Mouse (Mus musculus) neural tube, embryonic 10.5 days (tissue): ENCODE results near the gene Gm5089.
"Not testable (repeated sequence)": the region's sequence is repeated elsewhere in the genome, so short reads cannot be mapped to it uniquely, and the experiment has no call there.

Source experiments
- DNase-seq: peaks from one replicate; pipeline ENCODE4 v3.0.0-alpha.2; 2017; ENCODE audit warnings: low spot score; ENCODE audit errors: extremely low spot score

Gm5089 gene

DNA sequence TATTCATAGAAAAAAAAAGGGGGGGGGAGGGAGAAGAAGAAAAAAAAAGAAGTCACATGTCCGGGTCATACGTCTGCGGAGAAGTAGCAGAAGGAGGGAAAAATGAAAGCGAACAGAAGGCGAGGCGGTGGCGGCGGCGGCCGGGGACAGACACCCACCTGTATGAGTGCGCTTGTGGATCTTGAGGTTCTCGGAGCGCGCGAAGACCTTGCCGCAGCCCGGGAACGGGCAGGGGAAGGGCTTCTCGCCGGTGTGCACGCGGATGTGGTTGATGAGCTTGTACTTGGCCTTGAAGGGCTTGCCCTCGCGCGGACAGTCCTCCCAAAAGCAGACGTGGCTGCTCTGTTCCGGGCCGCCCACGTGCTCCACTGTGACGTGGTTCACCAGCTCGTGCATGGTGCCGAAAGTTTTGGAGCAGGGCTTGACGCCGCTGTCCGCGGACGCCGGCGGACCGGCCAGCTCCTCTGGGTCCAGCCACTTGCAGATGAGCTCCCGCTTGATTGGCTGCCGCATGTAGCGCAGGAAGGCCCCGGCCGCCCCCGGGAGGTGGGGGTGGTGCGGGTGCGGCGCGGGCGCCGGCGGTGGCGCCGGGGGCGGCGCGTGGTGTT, 12.9 kb upstream of the Gm5089 start:
- peak; percentile 77 for DNase-seq

DNA sequence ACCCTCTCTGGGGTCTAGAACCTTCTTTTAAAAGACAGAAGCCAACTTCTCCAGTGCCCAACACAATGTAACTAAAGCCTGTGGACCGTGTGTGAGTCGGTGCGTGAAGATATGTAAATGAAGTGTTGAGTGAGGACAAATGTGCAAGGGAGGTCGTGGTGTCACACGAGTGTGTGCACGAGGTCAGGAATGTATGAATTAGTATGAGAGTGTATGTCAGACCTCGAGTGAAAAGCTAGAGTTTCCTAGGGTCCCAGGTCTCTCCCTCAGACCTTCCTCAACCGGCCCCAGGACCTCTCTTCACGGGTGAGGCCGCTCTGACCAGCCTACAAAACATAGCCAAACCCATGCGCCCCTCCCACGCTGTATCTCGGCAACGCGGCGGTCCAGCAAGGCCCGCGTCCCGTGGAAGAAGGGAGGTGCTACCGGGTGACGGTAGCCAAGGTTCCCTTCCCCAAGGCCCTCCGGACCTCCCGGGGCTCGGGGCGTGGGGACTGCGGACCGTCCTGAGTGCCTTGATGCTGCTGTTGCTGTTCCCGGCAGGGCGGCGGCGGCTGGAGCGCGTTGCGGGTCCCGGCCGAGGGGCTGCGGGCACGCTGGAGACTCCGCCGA, 12.3 kb upstream of the Gm5089 start:
- DNase-seq, result peak; percentile 69

DNA sequence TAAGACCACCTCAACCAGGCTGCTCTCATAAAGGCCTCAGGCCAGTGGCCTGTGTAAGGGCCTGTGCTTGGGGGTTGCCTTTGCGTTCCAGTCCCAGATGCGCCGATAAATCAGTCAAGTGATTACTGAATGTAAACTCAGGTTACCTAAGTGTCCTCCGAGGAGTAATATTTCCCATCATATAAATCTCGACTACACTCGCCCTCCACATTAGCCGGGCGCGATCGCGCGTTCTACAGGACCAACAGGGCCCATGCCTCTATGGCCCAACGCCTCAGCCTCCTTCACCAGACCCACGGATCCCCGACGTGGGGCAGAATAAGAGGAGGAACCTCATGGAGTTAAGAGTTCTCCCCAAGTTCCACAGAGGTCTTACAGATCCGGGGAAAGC, 11.8 kb upstream of the Gm5089 start:
- peak; percentile 63 for DNase-seq

DNA sequence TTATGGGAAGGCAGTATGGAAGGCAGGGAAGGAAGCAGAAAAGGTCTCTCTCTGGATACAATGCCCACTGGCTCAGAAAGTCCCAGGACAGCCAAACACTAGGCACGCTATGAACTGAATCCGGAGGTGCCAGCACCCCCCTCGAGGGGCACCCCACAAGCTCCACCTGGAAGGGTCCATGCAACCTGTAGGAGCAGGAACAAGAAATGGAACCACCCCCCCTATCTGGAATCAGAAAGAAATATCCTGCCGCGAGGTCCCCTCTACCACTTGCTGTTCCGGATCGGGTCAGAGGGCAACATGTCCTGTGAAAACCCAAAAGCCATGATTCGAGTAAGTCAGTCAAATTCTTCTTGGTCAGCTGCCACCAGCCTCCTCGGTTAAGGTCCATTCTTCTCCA, 11.1 kb upstream of the Gm5089 start:
- peak; percentile 49 for DNase-seq

DNA sequence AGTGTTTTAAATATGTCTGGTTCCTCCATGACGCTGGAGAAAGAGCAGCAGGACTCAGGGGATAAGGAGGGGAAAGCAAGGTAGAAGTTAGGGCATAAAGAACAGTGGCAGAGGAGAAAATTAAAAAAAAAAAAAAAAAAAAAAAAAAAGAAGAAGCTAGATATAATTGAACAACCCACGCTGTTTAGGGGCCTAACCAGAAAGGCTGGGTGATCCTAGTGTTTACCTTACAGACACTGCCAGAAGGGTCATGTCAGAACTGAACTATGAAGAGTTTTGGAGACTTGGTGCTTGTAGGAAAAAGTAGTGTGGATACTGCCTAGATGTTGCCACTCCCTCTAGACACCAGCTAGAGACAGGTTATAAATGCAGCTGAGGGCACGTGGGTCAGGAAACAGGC, 10.6 kb upstream of the Gm5089 start:
- DNase-seq, result no peak

DNA sequence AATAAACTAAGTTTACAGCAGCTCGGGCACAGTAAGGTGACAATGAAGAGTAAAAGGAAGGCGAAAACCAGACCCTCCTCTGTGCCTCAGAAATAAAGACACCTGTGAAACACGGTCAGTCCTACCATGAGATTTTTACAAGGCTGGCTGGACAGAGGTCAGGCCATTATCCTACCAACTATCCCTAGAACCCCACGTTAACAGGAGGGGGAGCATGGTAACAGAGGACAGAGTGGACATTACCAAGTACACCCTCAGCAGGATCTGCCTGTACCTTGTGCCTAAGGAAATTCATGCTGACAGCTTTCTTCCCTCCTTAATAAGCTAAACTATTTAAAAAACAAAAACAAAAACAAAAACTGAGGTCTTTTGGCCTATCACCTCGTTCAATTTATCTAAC, 9.3 kb upstream of the Gm5089 start:
- DNase-seq, result no peak

DNA sequence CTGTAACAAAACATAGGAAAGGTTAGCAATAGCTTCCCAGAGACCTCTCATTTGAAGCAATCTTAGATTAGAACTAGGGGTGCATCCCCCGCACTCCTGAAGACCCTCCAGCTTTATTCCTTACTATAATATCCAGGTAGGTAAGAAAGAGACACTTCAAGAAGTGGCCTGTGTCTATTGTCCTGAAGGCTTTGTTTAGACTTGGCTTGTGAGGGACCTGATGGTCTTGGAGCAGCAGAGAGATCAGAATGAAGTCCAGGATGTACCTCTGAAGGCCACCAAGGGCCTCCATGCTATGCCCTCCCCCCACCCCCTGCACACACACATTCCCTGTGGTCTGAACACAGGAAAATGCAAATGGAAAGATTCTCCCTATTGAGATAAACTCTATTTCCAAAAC, 8.9 kb upstream of the Gm5089 start:
- DNase-seq, result no peak

DNA sequence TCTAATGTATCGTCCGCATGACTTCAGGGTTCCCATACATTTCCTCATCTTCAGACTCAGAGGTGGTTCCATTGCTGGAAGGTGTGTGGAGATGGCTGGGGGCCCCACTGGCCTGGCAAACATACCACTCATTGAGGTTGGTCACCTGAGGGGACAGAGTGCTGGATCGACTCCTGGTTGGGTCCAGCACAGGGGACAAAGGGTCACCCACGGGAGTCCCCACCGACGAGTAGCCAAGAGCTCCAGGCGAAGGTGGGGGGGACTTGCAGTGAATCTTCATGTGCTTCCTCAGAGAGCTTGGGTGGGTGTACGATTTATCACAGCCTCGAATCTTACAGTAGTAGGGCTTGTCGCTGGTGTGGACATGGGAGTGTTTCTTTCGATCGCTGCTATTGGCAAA, 8.4 kb upstream of the Gm5089 start:
- not testable (repeated sequence) for DNase-seq

DNA sequence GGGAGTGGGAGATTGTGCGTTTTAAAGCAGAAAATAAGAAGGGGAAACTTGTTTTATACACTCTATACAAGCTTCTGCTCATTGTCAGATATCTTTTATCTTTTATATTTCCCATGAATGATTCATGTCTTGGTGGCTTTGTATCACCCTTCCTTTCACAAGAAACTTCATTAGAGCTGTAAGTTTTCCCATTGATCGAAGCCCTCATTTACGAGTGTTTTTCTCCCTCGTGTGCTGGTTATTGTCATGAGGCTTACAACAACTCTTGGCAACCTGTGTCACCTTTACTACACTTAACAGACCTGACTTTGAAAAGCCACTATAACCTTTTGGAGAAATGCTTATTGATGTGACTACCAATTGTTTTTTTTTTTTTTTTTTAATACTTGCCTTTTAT, 4.6 kb upstream of the Gm5089 start:
- no peak for DNase-seq

DNA sequence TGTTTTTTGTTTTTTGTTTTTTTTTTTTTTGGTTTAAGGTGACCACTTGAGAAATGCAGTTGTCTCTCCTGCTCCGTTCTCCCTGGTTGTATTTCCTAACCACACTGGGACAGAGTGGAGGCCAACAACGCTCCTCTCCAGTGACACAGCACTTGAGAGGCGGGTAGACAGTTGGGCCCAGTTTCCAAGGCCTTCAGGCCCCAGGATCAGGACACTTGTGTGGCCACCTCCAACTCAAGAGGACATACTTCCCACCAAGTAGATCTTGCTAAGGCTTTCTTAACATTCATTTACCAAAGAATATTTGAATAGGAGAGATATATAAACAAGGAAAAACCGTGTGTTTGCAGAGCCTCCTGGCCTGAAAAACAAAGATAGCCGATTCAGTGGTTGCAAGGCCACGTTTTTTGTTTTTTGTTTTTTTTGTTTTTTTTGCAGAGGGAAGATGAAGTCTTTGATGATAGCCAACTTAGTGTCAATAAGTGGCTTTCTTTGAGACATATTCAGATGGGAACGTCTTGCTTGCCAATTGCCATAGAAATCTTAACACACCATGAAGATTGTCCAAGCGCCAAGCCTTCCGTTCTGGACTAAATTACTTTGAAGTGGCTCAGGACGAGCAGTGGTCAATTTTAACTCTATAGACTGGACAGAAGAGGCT, 4.1 kb upstream of the Gm5089 start:
- DNase-seq, result no peak

DNA sequence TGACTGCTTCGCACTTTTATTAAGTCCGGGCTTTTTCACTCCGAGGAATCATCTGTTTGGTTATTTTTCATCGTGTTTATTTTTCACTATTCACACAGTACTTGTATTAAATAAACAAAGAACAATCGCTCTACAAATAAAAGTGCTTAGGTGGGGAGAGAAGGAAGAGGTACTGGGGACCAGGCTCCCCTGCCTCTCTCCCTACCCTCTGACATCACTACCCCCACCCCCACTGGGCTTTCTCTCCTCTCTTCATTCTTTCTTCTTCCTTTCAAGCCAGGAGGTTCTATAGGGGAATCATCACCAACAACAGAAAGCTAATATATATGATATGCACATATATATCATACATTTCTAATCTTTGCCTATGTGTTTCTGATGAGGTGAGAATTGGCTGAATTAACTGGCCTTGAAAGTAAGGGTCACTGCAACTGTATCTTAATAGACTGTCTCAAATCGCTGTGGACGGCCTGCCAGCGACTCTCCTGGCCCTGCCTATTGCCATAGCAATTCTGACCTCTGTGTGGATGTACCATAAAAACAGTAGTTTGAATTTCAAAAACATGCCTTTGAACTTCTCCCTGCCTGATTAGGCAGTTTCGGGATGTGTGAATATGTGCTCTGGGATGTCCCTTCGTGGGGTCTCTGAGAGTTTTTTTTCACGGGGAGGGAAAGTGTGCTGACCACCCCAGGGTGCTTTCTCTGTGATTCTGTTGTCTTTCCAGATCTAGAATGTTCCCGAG, 3.3 kb upstream of the Gm5089 start:
- DNase-seq, result peak; percentile 31

DNA sequence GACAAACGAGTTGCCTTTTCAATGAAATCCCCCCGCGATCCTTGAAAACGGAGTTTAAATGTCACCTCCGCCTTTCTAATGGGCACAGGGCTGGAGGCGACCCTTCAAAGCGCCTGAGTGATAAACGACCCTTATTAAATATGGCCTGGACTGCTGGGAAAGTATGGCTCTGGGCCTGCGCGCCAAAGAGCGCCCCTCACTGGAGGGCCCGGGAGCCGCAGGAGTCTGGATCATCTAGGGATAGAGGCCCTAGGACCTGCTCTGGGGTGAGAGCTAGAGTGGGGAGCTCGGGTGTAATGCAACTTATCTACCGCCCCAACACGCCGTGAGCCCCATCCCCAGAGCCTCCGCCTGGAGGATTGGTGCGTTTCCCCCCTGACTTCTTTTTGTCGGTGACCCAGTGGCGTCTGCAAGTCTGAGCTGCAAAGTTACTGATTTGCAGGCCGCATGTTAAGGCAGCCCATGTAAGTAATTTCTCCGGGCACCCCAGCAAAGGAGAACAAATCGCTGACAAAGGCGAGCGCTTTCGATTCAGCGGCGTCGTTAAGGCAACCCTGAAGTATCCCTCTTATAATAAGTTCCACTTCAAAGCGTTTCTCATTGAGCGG, 2.6 kb upstream of the Gm5089 start:
- peak; percentile 83 for DNase-seq

DNA sequence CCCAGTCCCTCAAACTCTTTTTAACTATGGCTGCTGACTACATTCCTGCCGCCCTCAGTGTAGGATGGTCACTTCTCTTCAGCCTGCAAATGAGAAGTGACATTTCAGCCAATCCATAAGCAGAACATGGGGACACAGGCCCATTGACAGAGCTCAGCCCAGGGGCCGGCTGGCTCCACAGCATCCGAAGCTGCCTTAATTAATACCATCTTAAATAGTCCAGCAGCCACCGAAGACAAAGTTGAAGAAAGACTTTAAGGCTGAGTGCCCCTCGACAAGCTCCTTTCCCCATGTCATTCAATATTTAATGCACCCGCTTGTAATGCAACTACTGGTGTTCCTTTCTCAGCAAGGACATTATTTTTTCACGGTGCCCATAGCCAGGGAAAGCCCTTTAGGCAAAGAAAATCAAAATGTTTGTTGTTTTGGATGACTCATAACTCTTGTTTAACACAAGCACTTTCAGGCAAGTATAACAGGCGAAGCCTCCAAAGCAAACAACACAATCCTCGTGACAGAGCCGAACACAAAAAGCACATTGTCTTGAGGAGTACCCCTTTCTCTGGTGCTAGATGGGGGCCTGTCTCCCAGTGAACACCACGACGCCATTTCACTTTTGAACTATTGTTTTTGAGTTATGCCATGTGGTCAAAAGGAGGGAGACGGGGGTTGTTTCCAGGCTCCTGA, 1.9 kb upstream of the Gm5089 start:
- DNase-seq, result peak; percentile 54

DNA sequence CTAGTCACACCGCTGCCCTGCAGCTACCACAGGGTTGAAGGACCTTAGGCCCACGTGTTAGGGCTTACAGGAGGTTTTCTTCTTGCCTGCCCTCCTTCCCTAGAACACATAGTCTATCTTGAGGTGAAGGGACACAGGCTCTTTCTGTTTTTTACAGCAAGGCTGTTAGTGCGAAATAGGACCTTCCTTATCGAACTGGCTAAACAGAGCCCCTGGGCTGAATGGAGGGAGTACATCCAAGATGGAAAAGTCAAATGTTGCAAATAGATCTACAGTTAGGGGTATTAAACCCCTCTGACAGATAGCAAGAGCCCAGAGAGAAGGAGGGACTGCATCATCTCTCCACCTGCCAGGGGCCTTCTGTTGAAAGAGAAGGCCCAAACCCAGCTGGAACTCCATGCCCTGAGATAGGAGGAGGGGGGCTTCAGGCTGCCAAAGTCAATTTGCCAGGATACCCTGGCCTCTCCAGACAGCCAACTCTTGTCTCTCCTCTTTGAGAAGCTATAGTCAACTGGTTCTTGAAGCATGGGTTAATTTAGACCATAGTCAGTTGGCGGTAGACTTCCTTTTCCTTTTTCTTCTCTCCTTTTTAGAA, 733 bp upstream of the Gm5089 start:
- DNase-seq, result peak; percentile 49

DNA sequence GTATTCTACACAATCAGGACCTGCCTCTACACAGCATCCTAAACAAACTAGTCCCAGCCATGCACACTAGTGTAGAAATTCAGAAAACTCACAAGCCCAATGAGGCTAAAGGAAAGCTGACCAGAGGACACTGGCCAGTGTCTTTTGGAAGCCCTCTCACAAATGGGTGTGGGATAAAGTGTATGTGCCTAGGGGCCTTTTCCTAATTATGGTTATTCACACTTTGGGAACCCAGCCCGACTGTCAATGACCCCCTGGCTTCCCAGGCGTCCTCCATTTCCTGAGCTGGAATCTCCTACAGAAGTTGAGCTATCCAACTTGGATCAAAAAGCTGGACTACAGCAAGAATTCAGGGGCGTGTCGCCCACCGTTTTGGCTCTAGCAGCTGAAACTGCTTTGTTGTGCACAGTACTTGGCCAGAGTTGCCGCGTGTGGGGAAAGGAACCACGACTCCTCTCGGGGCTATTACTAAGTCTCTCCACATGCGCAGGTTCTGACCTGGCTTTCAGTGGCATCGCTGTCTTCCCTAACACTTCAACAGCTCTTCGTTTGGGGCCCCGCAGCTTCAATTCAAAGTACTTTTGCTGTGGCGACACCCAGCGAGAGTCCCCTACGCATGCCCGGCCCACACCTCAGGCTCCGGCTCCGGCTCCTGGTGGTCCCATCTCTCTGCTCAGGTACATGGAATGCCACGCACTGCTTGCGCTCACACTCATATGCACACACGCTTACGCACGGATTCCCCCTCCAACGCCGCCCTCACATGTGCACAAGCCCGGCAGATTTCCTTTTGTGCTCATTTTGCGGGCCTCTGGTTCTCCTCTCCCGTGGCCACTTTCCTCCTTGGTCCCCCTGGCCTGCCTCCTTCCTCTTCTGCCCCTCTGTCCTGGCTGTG, 1.1 kb downstream of the Gm5089 start:
- DNase-seq, result peak; percentile 65

DNA sequence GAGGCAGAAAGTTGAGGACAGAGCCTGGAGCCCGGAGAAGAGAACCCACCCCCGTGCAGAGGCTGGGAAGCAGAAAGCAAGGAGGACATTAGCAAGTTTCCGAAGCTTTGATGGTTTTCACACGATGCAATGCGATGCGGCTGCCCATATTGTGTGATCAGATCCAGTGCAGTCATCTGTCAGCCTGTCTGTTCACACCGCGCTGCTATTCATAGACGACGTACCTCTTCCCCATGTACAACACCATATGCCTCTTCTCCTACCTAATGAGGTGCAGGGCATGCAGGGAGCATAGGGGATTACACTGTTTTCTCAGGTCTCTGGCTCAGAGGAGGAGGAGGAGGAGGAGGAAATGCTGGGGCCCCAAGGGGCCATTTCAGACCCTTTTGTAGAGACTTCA, 14.1 kb downstream of the Gm5089 start:
- no peak for DNase-seq

DNA sequence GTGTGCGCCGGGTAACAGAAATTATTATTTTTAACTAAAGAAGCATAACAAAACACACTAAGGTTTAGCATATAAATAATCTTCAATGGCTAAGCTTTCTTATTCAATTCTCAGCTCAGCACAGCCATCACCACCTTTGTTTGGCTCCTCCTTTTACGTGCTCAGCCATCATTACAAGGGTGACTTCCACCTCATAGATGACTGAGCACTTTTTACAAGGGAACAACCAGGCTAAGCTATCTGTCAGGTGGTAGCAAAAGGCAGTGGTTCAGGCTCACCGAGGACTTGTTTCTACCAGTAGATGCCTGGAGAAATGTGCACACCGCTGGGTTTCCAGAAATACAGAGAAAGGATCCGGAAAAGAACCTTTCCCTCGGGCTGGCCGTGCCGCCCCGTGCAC, 16.9 kb downstream of the Gm5089 start:
- DNase-seq, result no peak

DNA sequence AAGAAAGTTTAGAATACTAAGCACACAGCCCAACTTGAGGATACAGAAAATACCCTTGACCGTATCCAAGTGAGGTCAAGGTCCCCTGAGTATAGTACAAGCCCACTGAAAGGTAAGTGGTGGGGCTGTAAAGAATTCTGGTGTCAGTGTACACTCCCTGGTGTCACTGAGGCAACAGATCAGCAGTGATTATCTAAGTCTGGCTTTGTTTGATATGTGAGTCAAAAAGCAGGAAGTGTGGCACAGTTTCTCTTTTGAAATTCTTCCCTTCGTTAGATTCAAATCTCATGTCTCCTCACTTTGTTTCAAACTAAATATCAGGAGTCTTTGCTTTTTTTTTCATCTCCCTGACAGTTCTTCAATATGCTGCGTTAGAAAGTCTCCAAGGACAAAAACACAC, 18.4 kb downstream of the Gm5089 start:
- DNase-seq, result no peak

DNA sequence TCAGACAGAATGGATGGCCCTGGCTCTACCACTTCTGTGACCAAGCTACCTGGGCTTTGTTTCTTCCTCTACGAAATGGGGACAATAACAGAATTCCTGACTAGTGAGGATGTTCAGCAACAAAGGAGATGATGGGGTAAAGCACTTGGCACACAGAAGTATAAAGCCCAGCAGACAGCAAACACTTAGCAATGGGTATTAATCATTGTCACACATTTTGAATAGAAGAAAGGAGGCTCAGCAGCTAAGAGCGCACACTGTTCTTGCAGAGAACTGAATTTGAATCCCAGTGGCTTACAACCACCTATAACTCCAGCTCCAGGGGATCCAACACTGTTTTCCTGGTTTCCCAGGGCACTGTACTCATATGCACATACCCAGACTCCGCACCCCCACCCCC, 23.3 kb downstream of the Gm5089 start:
- no peak for DNase-seq

DNA sequence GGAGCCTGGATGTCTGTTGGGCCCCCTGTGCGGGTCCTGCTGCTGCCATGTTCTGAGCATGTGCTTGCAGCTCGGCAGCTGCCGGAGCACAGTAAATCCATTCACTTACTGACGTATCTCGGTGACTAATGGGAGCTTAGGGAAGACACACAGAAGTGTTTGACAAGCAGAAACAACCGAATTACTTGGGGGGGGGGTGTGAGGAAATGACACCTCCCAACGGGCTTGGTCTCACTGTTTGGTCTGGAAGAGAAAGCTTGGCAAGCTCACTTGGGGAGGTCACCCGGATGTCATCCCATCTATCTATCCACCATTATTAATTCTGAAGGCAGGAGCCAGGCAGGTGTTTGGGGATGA, 23.7 kb downstream of the Gm5089 start:
- peak; percentile 47 for DNase-seq
